Mouse (Mus musculus) heart, adult 2 months (tissue): ENCODE results near the gene Gsg1l.

ENCODE experiments used
- CTCF ChIP-seq: fragments of 200-600 bp; IDR thresholded peaks from 2 replicates; pipeline ENCODE4 v1.8.1; 2022; ENCODE audit warnings: antibody characterized with exemption, mild to moderate bottlenecking, moderate library complexity
- POLR2A ChIP-seq: fragments of 200-500 bp; IDR thresholded peaks from 2 replicates; pipeline ENCODE4 v1.6.1; 2011; ENCODE audit warnings: mild to moderate bottlenecking, low read depth, low read length, control low read depth; ENCODE audit not compliant: insufficient read depth

GRCm38 (mm10) chr7:126040794-126041526 is 41.3 kb downstream of the Gsg1l start:
- TF ChIP-seq POLR2A (no peak), CTCF (no peak)
